Mouse (Mus musculus): ENCODE measurements around the gene Map2k6. TPM values are rescaled to one million over a fixed set of nuclear protein-coding genes. Genes with fewer than 3 reads are reported as not detected.

The Map2k6 gene
- total and polyA plus RNA-seq, 3 experiments, result 1.9 to 3.2 TPM; not detected in 1

GRCm38 (mm10) chr11:110380310-110380668, 18.6 kb upstream of the Map2k6 start:
- H3K27me3 ChIP-seq (ENCODE audit: control insufficient read depth in 1 of 2, insufficient read depth in 2 of 2, low read length in 2 of 2), result no peaks in the 10 kb centered on the region
- TF ChIP-seq MYB (IDR thresholded peaks at IDR 0.05; ENCODE audit: low read depth, low read length), result no peak
- TF ChIP-seq USF1 (IDR thresholded peaks at IDR 0.05; ENCODE audit: low read depth, low read length), result no peak
- TF ChIP-seq NELFE (IDR thresholded peaks at IDR 0.05; ENCODE audit: low read depth, low read length), result no peak
- TF ChIP-seq CHD1 (IDR thresholded peaks at IDR 0.05; ENCODE audit: low read depth, low read length), result no peak
- TF ChIP-seq ZKSCAN1 (IDR thresholded peaks at IDR 0.05; ENCODE audit: low read depth, low read length), result no peak
- no peak for TF ChIP-seq E2F4 (IDR thresholded peaks at IDR 0.05; ENCODE audit: borderline replicate concordance, low read depth, low read length)
- TF ChIP-seq SMC3 (IDR thresholded peaks at IDR 0.05; ENCODE audit: low read depth, low read length), result no peak
- no peak for TF ChIP-seq MXI1 (IDR thresholded peaks at IDR 0.05; ENCODE audit: low read depth, low read length)
- TF ChIP-seq TBP (IDR thresholded peaks at IDR 0.05; ENCODE audit: low read depth, low read length), result no peak
- no peaks in the 10 kb centered on the region for H3K4me1 ChIP-seq (ENCODE audit: control insufficient read depth in 1 of 2, insufficient read depth in 2 of 2, low read length in 2 of 2)
- H3K27ac ChIP-seq (ENCODE audit: control insufficient read depth, low read depth, low read length), result no peak overlapping the region
- no peak overlapping the region for H3K9ac ChIP-seq (ENCODE audit: control insufficient read depth, low read depth, low read length, poor library complexity, severe bottlenecking)
- no peak for DNase-seq (ENCODE audit: low read depth, low spot score)
- H3K79me2 ChIP-seq (ENCODE audit: control insufficient read depth, insufficient read depth, low read length, poor library complexity), result no peaks in the 10 kb centered on the region
- H3K9me3 ChIP-seq (replicated peaks; ENCODE audit: insufficient read depth, low read length), result no peaks in the 10 kb centered on the region
- H3K36me3 ChIP-seq (ENCODE audit: control insufficient read depth in 1 of 2, insufficient read depth in 2 of 2, low read length in 2 of 2), result no peaks in the 10 kb centered on the region
- no peak overlapping the region for H3K4me3 ChIP-seq (ENCODE audit: control insufficient read depth in 1 of 2, insufficient read depth in 1 of 2, low read depth in 2 of 2, low read length in 2 of 2)

GRCm38 (mm10) chr11:110385487-110385886, 13.4 kb upstream of the Map2k6 start:
- DNase-seq (ENCODE audit: low read depth, low spot score), result no peak
- no peaks in the 10 kb centered on the region for H3K36me3 ChIP-seq (ENCODE audit: control insufficient read depth in 1 of 2, insufficient read depth in 2 of 2, low read length in 2 of 2)
- H3K4me3 ChIP-seq (ENCODE audit: control insufficient read depth in 1 of 2, insufficient read depth in 1 of 2, low read depth in 2 of 2, low read length in 2 of 2), result no peak overlapping the region
- H3K9me3 ChIP-seq (replicated peaks; ENCODE audit: insufficient read depth, low read length), result no peaks in the 10 kb centered on the region
- H3K4me1 ChIP-seq (ENCODE audit: control insufficient read depth in 1 of 2, insufficient read depth in 2 of 2, low read length in 2 of 2), result no peaks in the 10 kb centered on the region
- no peak overlapping the region for H3K27ac ChIP-seq (ENCODE audit: control insufficient read depth, low read depth, low read length)
- TF ChIP-seq UBTF (IDR thresholded peaks at IDR 0.05; ENCODE audit: borderline replicate concordance, insufficient read depth, low read depth, low read length) (no peak), USF1 (IDR thresholded peaks at IDR 0.05; ENCODE audit: low read depth, low read length) (no peak)
- no peaks in the 10 kb centered on the region for H3K79me2 ChIP-seq (ENCODE audit: control insufficient read depth, insufficient read depth, low read length, poor library complexity)
- no peak overlapping the region for H3K9ac ChIP-seq (ENCODE audit: control insufficient read depth, low read depth, low read length, poor library complexity, severe bottlenecking)
- H3K27me3 ChIP-seq (ENCODE audit: control insufficient read depth in 1 of 2, insufficient read depth in 2 of 2, low read length in 2 of 2), result peaks cover 0 to 1% of the 10 kb centered on the region in 2 experiments; a peak in 1 of 4 replicates

- Histone ChIP-seq H3K27ac (ENCODE audit: control insufficient read depth, low read depth, low read length) (no peak overlapping the region), H3K4me1 (ENCODE audit: control insufficient read depth in 1 of 2, insufficient read depth in 2 of 2, low read length in 2 of 2) (no peaks in the 10 kb centered on the region), H3K79me2 (ENCODE audit: control insufficient read depth, insufficient read depth, low read length, poor library complexity) (no peaks in the 10 kb centered on the region), H3K9ac (ENCODE audit: control insufficient read depth, low read depth, low read length, poor library complexity, severe bottlenecking) (no peak overlapping the region), H3K27me3 (ENCODE audit: control insufficient read depth in 1 of 2, insufficient read depth in 2 of 2, low read length in 2 of 2) (peaks cover 0 to 2% of the 10 kb centered on the region in 2 experiments; a peak in 2 of 4 replicates), H3K36me3 (ENCODE audit: control insufficient read depth in 1 of 2, insufficient read depth in 2 of 2, low read length in 2 of 2) (no peaks in the 10 kb centered on the region), H3K9me3 (replicated peaks; ENCODE audit: insufficient read depth, low read length) (no peaks in the 10 kb centered on the region), H3K4me3 (ENCODE audit: control insufficient read depth in 1 of 2, insufficient read depth in 1 of 2, low read depth in 2 of 2, low read length in 2 of 2) (no peak overlapping the region)
- TF ChIP-seq E2F4 (IDR thresholded peaks at IDR 0.05; ENCODE audit: borderline replicate concordance, low read depth, low read length) (no peak), ELF1 (IDR thresholded peaks at IDR 0.05; ENCODE audit: low read depth, low read length) (no peak), NELFE (IDR thresholded peaks at IDR 0.05; ENCODE audit: low read depth, low read length) (no peak), RCOR1 (IDR thresholded peaks at IDR 0.05; ENCODE audit: low read depth, low read length) (no peak), GATA1 (IDR thresholded peaks at IDR 0.05; ENCODE audit: low read depth, low read length) (no peak), SMC3 (IDR thresholded peaks at IDR 0.05; ENCODE audit: low read depth, low read length) (no peak), EP300 (IDR thresholded peaks at IDR 0.05; ENCODE audit: low read depth in 1 of 2, low read length in 2 of 2) (no peak), KAT2A (conservative IDR thresholded peaks at IDR 0.05; ENCODE audit: low read depth, low read length) (no peak), POLR2AphosphoS2 (IDR thresholded peaks at IDR 0.05; ENCODE audit: low read length) (no peak), TAL1 (IDR thresholded peaks at IDR 0.05; ENCODE audit: low read length) (no peak), HCFC1 (IDR thresholded peaks at IDR 0.05; ENCODE audit: low read depth, low read length) (no peak), USF2 (IDR thresholded peaks at IDR 0.05; ENCODE audit: borderline replicate concordance in 1 of 2, insufficient read depth in 1 of 2, low read depth in 1 of 2, low read length in 2 of 2) (no peak), NRF1 (IDR thresholded peaks at IDR 0.05; ENCODE audit: insufficient read depth, low read depth, low read length, poor library complexity, severe bottlenecking) (no peak), MYC (IDR thresholded peaks at IDR 0.05; ENCODE audit: low read depth, low read length) (no peak), MXI1 (IDR thresholded peaks at IDR 0.05; ENCODE audit: low read depth, low read length) (no peak), ZMIZ1 (IDR thresholded peaks at IDR 0.05; ENCODE audit: low read depth, low read length) (no peak), TBP (IDR thresholded peaks at IDR 0.05; ENCODE audit: low read depth, low read length) (no peak), MAFK (IDR thresholded peaks at IDR 0.05; ENCODE audit: borderline replicate concordance, low read depth, low read length) (no peak)
- no peak for DNase-seq (ENCODE audit: low read depth, low spot score)
These were observed 6.2 kb upstream of the Map2k6 start for GRCm38 (mm10) chr11:110392763-110393162.

All from MEL (cell line).